Mouse (Mus musculus) large intestine, adult 2 months (tissue): ENCODE data around the gene Olfr58. TPM values are rescaled to one million over a fixed set of nuclear protein-coding genes. Genes with fewer than 3 reads are reported as not detected.
"Not testable (repeated sequence)": the region's sequence is repeated elsewhere in the genome, so short reads cannot be mapped to it uniquely, and the experiment has no call there.

Source experiments
- DNase-seq: peaks from one replicate; pipeline ENCODE4 v3.0.0-alpha.2; 2012; ENCODE audit warnings: low read depth, low spot score
- WGBS: fragments of 180-500 bp; shearing (Covaris S2); methylation state at CpG from one replicate; pipeline ENCODE4 v1.1.7; 2018; 5-methylcytosine and 5-hydroxymethylcytosine counted together
- polyA plus RNA-seq: library from polyadenylated mRNA; depleted of rRNA; stranded (reverse); fragments of >200 nt; gene quantifications from 2 replicates; pipeline ENCODE4 v1.2.3, GENCODE M21; 2012; rRNA removed

Olfr58 gene
- polyA plus RNA-seq: not detected in 2 replicates

DNA sequence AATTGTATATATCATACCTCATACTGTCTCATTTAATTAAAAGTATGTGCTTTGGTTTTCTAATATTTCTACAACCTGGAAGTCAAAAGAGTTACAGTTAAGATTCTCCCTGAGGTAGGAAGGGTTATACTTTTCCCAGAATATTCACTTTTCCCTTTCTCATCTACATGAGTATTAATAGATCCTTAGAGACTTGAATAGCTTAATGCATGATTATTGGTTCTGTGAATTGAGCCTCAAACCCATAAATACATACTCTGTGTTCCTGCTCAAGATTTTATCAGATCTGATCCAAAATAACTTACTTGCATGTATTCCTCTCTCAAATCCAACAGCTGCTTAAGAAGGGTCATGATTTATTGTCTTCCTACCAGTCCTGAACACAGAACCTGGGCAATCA, at the start of gene Olfr58:
Olfr58 (plus strand) TSS at position 301 of the 400 bp plus-strand sequence.
- DNase-seq: no peak

DNA sequence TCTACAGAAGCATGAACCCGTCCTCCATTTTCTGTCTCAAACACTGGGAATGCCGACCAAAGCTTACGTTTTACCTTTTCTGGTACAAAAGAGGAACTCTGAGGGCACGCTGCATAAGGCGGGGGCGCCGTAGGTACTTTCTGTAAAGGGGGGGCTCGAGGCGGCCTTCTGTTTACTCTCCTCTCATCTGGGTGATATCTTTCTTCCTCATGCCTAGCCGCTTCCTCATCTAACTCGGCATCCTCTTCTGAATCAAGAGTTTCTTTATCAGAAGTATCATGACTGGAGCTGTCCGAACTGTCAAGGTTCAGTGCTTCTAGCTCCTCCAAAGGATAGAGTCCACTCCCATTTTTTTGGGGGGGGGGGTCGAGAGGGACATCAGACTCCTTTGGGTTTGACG, 10.9 kb upstream of the Olfr58 start:
- WGBS: 82% methylated on average over 14 of the region's 14 CpGs
- DNase-seq: no peak

DNA sequence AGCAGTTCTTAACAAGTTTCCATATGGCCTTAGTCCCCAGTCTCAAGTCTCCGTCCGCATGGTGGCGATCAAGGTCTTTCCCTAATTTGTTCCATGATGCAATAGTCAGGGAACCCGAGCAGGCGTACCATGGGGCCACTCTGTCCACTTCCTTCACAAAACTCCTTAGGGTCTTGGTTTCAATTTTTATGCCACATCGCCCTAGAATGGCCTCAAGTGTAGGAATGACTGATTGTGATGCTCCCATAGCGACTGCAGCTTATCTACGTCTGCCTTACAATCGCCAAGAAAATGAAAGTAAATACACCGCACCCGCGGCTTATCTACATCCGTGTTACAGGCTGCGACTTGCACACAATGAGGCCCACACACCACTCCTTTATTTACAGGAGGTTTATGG, 10.4 kb upstream of the Olfr58 start:
- WGBS: 80% methylated on average over 14 of the region's 14 CpGs

DNA sequence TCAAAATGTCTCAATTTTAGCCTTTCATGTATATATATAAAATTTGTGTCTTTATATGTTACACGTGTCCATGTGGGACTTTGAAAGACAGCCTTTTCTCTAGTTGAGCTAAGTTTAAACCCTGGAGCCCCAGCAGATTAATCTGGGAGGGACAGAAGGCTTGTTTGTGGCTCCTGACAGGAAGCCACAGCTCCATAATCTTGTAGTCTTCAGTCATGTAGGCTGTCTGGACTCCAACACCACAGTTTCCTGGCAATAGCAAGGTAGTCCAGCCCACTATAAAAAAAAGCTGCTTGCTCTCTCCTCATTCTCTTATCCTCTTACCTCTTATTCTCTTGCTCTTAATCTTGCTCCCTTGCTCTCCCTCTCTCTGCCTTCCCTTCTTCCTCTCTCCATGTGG, 22.9 kb downstream of the Olfr58 start:
- WGBS: 76% methylated on average over 1 of the region's 1 CpGs

More for the DNA sequence above, 10.4 kb upstream of the Olfr58 start:
- DNase-seq: no peak

DNA sequence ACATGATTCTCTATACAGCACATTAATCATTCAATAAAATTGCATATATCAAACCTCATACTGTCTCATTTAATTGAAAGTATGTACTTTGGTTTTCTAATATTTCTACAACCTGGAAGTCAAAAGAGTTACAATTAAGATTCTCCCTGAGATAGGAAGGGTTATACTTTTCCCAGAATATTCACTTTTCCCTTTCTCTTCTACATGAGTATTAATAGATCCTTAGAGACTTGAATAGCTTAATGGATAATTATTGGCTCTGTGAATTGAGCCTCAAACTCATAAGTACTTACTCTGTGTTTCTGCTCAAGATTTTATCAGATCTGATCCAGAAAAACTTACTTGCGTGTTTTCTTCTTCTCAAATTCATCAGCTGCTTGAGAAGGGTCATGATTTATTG, 24.5 kb downstream of the Olfr58 start, which contains the start of gene Olfr859:
Olfr859 (plus strand) TSS at position 301 of the 400 bp plus-strand sequence.
- DNase-seq: not testable (repeated sequence)
- 62% methylated on average over 1 of the region's 1 CpGs for WGBS

More for the DNA sequence above, 22.9 kb downstream of the Olfr58 start:
- no peak for DNase-seq

Other genes with a start within 250 kb of the Olfr58 start
- not detected in 2 replicates for gene Olfr853, start 239.2 kb upstream of the Olfr58 start, polyA plus RNA-seq
- not detected in 2 replicates for gene Olfr854, start 212.9 kb upstream of the Olfr58 start, polyA plus RNA-seq
- not detected in 2 replicates for gene Olfr855, start 197.7 kb upstream of the Olfr58 start, polyA plus RNA-seq
- 4.3 and 6.3 TPM in 2 replicates for gene Zfp317, start 158.2 kb upstream of the Olfr58 start, polyA plus RNA-seq
- not detected in 2 replicates for gene Olfr857, start 70.8 kb upstream of the Olfr58 start, polyA plus RNA-seq
- not detected in 2 replicates for gene Olfr859, start 24.6 kb downstream of the Olfr58 start, polyA plus RNA-seq
- gene Olfr860, start 69.5 kb downstream of the Olfr58 start, polyA plus RNA-seq: not detected in 2 replicates
- gene Olfr862, start 107.7 kb downstream of the Olfr58 start, polyA plus RNA-seq: not detected in 2 replicates
- not detected in 2 replicates for gene Olfr77, start 136.6 kb downstream of the Olfr58 start, polyA plus RNA-seq
- gene Olfr866, start 247.8 kb downstream of the Olfr58 start, polyA plus RNA-seq: not detected in 2 replicates